Mouse (Mus musculus): ENCODE results near the gene Spaca4.

- no peak for TF ChIP-seq CTCF (IDR thresholded peaks at IDR 0.05; ENCODE audit: low read depth)
- TF ChIP-seq EP300 (IDR thresholded peaks at IDR 0.05; ENCODE audit: low read depth), result no peak
Measured at GRCm38 (mm10) chr7:45702809-45703520, 22.6 kb downstream of the Spaca4 start.
